In the genomic region with DNA sequence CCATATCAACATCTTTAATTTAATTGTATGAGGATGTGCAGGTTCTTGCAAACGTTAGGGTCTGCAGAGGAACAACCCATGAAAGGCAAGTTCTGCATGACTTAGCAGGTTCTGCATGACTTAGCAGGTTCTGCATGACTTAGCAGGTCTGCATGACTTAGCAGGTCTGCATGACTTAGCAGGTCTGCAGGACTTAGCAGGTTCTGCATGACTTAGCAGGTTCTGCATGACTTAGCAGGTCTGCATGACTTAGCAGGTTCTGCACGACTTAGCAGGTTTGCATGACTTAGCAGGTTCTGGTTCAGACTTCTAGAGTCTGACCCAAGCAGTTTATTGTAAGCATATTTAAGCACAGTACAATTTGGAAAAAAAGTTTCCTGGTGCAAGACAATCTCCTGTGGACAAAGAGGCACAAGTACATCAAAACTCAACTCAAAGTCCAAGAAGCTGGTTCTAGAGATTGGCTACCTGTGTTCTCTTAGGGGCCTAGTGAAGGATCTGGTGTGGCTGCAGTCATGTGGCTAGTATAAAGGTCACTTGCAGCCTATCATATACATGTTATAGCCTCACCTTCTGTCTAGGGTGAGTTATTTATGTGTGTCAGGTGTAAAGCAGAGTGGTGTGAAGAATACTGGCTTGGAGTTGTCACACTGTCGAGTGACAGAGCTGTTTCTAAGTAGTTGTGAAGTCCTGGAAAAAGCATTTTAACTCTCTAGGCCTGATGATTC, we compare ENCODE assay signal across 18 mouse cellular contexts. TPM values are rescaled to one million over a fixed set of nuclear protein-coding genes. Genes with fewer than 3 reads are reported as not detected.
DNase-seq lines count a peak whose midpoint lies in the region; ATAC-seq lines count a peak whose summit lies in the region.
"Had no signal": no experiment of that assay in that cellular context is flagged by ENCODE, and none has a peak within 500 bp of the region (broad histone marks: within the 10 kb centered on the region; RNA-seq: fewer than 3 reads in every experiment).

No protein-coding gene starts in this region.

- H3K9ac ChIP-seq in forebrain, embryonic 15.5 days (replicated peaks): no peak overlapping the region
- H3K9ac ChIP-seq: embryonic facial prominence, embryonic 15.5 days; hindbrain, embryonic 12.5 days; limb, embryonic 12.5 days; midbrain, embryonic 13.5 days had no signal

- ATAC-seq in granulocyte monocyte progenitor cell, adult 5-6 weeks (replicated peaks; ENCODE audit: poor library complexity, severe bottlenecking): peak; percentile 71
- ATAC-seq in megakaryocyte, adult 5-6 weeks (ENCODE audit: poor library complexity, severe bottlenecking): peak; percentile 80
- ATAC-seq in forebrain, embryonic 15.5 days (replicated peaks): no peak
- ATAC-seq: midbrain, embryonic 13.5 days; Patski had no signal

- no peaks in the 10 kb centered on the region for H3K9me3 ChIP-seq in forebrain, embryonic 15.5 days
- H3K9me3 ChIP-seq: embryonic facial prominence, embryonic 15.5 days; hindbrain, embryonic 12.5 days; limb, embryonic 12.5 days; midbrain, embryonic 13.5 days had no signal

- H3K27me3 ChIP-seq in forebrain, embryonic 15.5 days: no peaks in the 10 kb centered on the region
- H3K27me3 ChIP-seq: embryonic facial prominence, embryonic 15.5 days; hindbrain, embryonic 12.5 days; limb, embryonic 12.5 days; midbrain, embryonic 13.5 days had no signal

- 50% methylated on average over 3 of the region's 3 CpGs for WGBS in forebrain, embryonic 15.5 days

- DNase-seq in 416B (ENCODE audit: low read depth) (peak; percentile 87), MEL-GATA-1-ER (ENCODE audit: extremely low read depth, low read depth) (peak; percentile 26)
- DNase-seq in urinary bladder, postnatal 4 days (ENCODE audit: low spot score in 2 of 2): no peak
- DNase-seq in urinary bladder, adult 2 months (ENCODE audit: low spot score): no peak
- no peak for DNase-seq in right cerebral cortex, postnatal 14 days
- DNase-seq: adrenal gland, adult 8-10 months; kidney, adult 8-10 months; kidney, postnatal 4 days; layer of hippocampus, postnatal 36 days; thymus, postnatal 25 days had no signal

- no peak overlapping the region for H3K27ac ChIP-seq in forebrain, embryonic 15.5 days (replicated peaks)
- H3K27ac ChIP-seq: embryonic facial prominence, embryonic 15.5 days; hindbrain, embryonic 12.5 days; limb, embryonic 12.5 days; midbrain, embryonic 13.5 days had no signal

- H3K4me1 ChIP-seq in forebrain, embryonic 15.5 days: no peaks in the 10 kb centered on the region
- H3K4me1 ChIP-seq: embryonic facial prominence, embryonic 15.5 days; hindbrain, embryonic 12.5 days; limb, embryonic 12.5 days; midbrain, embryonic 13.5 days had no signal

- H3K4me3 ChIP-seq in forebrain, embryonic 15.5 days: no peak overlapping the region
- H3K4me3 ChIP-seq: embryonic facial prominence, embryonic 15.5 days; hindbrain, embryonic 12.5 days; limb, embryonic 12.5 days; midbrain, embryonic 13.5 days had no signal

- no peaks in the 10 kb centered on the region for H3K36me3 ChIP-seq in forebrain, embryonic 15.5 days
- H3K36me3 ChIP-seq: embryonic facial prominence, embryonic 15.5 days; hindbrain, embryonic 12.5 days; limb, embryonic 12.5 days; midbrain, embryonic 13.5 days had no signal

- H3K4me2 ChIP-seq in forebrain, embryonic 15.5 days (replicated peaks): no peak overlapping the region
- H3K4me2 ChIP-seq: embryonic facial prominence, embryonic 15.5 days; hindbrain, embryonic 12.5 days; limb, embryonic 12.5 days; midbrain, embryonic 13.5 days had no signal

RNA-seq across cellular contexts. Expression of a gene that starts 50.5 kb away (rescaled TPM):
- 217 and 261 TPM in 2 replicates for total RNA-seq in granulocyte monocyte progenitor cell, adult 5-6 weeks (2014; fragmentation: Nextera tagmentation)
- total RNA-seq in granulocyte monocyte progenitor cell, adult 5-6 weeks (2017): 373 and 405 TPM in 2 replicates
- 161 and 201 TPM in 2 replicates for total RNA-seq in megakaryocyte, adult 5-6 weeks (2015)
- 213 and 226 TPM in 2 replicates for total RNA-seq in megakaryocyte, adult 5-6 weeks (2017)
- 243 and 250 TPM in 2 replicates for polyA plus RNA-seq in forebrain, embryonic 15.5 days (2015; fragmentation: Nextera tagmentation; extraction: Ambion mirVana)
- 171 and 185 TPM in 2 replicates for polyA plus RNA-seq in urinary bladder, adult 2 months (2012; rRNA removed)

Comparison
In these comparisons a context has a peak if more than half of its experiments do, and no peak if none do; other contexts are left out.
1. DNase-seq: peak in 416B (single experiment) and MEL-GATA-1-ER (single experiment); none in urinary bladder, postnatal 4 days (0 of 2), urinary bladder, adult 2 months (single experiment) and right cerebral cortex, postnatal 14 days (single experiment).